Mouse (Mus musculus) spleen, embryonic (tissue): ENCODE data around the gene Pdzd7.

Experiments used
- CTCF ChIA-PET: fragments of 350-600 bp; sonication (Branson Sonifier 250); formaldehyde crosslinking; loops from one replicate; lab custom pipeline; 2022; lab: Charles Lee

Gene Pdzd7

DNA sequence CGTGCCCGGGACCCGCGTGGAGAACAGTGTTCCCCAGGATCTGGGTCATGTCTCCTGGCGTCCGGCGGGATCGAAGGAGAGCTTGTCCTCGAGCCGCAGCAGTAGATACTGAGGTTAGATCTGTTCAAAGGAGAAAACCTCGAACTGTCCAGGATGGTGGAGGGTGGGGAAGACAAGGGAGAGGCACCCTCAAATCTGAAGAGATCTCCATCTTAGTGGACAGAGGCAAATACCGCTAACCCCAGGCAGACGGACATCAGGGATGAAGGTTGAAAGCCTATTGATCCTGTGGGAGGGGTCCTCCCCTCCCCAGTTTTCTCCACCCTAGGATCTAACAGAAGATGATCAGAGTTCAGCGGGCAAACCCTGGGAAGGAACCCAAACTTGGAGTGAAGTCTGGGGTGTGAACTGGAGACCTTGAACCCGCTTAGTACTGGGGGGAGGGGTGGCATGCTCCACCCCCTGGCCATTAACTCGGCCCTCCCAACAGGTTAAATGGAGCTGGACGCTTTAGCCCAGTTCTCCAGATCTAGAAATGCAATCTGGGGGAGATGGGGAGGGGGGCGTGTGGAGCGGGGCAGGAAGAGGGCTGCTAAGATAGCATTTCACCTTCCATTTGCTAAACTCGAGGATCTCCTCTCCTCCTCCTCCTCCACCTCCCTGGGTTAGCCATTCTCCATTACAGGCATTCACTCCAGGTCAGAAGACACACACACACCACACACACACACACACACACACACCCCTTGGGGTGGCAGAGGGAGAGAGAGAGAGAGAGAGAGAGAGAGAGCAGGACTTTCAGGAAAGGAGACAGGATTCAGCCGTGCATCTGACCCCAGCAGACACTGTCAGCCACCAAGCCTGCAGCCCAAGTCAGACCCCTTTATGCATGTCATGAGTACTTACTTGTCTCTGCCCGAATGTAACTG, 55.7 kb downstream of the Pdzd7 start:
- CTCF ChIA-PET: no interaction called here

DNA sequence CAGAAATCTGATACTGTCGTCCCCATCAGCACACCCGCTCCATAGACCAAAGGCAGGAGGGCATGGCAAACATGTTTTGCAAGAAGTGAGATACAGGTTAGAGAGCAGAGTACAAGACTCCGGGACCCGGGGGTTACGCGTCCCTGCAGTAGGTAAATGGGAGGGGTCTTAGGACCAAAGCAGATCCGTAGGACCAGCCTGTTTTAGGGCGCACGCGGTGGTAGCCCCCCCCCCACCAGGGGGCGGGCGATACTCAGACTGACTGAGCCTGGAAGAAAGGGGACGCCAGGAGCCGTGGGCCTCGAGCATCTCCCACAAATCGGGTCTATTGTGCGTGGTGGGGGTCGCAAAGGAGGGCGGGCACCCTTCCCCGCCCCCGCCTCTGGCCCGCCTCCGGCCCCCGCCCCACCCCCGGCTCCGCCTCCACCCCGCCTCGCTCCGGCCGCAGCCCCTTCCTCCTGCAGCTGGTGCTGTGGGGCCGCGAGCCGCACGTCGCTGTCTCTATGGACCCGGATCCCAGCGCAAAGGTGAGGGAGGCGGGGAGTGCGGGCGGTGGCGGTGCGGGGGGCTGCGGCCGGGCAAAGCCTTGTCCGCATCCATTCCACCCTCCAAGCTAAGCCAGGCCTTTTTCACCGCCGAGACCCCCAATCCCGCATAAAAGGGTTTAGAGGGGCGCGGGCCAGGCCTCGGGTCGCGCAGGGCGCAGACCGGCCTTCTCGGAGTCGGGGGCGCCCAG, 56.5 kb downstream of the Pdzd7 start, which contains the start of gene Sema4g:
Sema4g (plus strand) TSS at position 271 of the 736 bp plus-strand sequence.
- CTCF ChIA-PET: no interaction called here

GRCm38 (mm10) chr19:44988321-44988720, 57.2 kb downstream of the Pdzd7 start:
- CTCF ChIA-PET: no interaction called here

- CTCF ChIA-PET: no interaction called here
Measured at GRCm38 (mm10) chr19:44987851-44988250, 57.7 kb downstream of the Pdzd7 start.

DNA sequence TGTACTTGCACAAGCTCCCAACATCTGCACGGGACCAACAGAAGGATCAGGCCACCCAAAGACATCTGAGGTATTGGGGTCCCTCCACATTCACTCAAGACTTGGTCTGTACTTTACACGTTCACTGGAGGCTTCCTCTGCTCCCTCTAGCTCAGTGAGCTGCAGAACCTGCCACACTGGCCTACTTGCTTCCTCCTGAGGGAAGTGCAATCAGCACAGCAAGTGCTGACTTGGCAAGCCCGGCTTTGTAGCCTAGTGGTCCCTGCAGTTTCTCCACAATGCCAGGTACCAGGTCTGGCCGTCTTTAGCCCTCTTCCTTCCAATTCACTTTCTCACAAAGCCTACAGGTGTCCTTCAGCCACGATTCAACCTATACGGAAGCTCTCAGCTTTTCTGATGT, 58.5 kb downstream of the Pdzd7 start:
- CTCF ChIA-PET: no interaction called here

- CTCF ChIA-PET: no interaction called here
Measured at GRCm38 (mm10) chr19:44985159-44985988, 60.1 kb downstream of the Pdzd7 start.

- CTCF ChIA-PET: no interaction called here
Measured at GRCm38 (mm10) chr19:44984420-44984819, 61.1 kb downstream of the Pdzd7 start.

- CTCF ChIA-PET: interaction anchor here (0.6 kb wide), 1 partner anchor 727 kb away, joined by 6 read pairs; no protein-coding TSS in a partner anchor
Measured at GRCm38 (mm10) chr19:44983366-44983765, 62.2 kb downstream of the Pdzd7 start.

DNA sequence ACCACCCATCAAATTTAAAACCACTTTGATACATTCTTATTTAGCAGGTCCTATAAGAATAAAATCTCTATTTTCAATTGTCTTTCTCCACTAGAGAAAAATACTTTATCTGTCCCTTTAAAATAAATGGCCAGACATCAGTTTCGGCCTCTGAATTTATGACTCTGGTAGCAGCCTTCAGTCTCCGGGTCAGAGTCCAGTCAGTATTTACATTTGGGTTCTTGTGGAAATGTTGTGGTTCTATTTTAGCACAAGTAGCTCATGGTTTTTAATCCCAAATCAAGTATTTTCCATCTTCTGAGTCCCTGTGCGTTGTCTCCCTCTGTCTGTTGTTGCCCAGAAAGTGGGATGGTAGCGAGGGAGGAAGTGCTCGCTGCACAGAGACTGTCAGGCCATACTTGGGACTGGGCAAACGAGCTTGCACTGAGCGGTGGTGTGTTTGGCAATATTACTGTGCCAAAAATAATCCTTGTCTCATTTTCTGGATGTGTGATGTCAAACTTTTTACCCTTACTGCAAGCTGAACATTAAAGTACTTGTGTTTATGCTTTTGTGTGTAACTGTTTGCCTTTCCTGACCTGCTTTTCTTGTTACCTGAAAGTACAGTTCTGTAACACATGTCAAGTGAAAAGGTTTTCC, 62.9 kb downstream of the Pdzd7 start:
- CTCF ChIA-PET: no interaction called here

- CTCF ChIA-PET: no interaction called here
Measured at GRCm38 (mm10) chr19:44980787-44981186, 64.7 kb downstream of the Pdzd7 start.

DNA sequence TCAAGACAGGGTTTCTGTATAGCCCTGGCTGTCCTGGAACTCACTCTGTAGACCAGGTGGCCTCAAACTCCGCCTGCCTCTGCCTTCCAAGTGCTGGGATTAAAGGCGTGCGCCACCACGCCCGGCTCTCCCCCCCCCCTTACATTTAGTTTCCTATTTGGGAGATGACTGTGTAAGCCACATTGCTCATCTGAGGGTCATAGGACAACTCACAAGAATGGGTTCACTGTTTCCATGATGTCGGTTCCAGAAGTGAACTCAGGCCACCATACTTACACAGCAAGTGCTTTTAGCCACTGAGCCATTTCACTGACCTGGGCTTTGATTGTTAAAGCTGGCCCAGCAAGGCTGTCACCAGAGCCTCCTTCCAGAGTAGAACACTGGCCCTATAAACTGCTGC, 68.4 kb downstream of the Pdzd7 start:
- CTCF ChIA-PET: interaction anchor here (0.5 kb wide), 1 partner anchor 133 kb away, joined by 3 read pairs; no protein-coding TSS in a partner anchor
